Mouse (Mus musculus): ENCODE measurements around the gene Secisbp2. TPM values are rescaled to one million over a fixed set of nuclear protein-coding genes. Genes with fewer than 3 reads are reported as not detected.
"Not testable (repeated sequence)": the region's sequence is repeated elsewhere in the genome, so short reads cannot be mapped to it uniquely, and the experiment has no call there.

The Secisbp2 gene
- polyA plus RNA-seq, 1 experiment from 2014 or later: 32.2 TPM

DNA sequence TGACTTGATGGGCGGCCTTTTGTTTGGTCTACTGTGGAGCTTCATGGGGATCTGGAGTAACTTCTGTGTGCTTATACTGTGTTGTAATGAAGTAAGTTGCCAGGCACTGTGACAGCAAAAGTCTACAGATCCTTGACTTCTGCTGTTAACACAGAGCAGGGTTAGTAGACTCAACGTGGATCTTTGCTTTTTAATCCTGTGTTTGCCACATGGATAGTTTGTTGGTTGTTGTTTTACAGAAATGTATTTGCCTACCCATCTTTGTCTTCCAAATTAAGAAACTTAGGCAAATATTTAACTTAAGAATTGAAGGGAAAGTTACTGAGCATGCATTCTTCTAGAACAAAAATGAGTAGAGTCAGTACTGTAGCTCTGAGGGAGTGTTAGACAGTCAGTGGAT, 12.1 kb downstream of the Secisbp2 start:
- Histone ChIP-seq H3K4me2 (ENCODE audit: low read length) (no peak overlapping the region), H3K4me1 (ENCODE audit: control insufficient read depth, insufficient read depth, low read length) (no peaks in the 10 kb centered on the region), H3K9me3 (ENCODE audit: control insufficient read depth, low read length) (no peaks in the 10 kb centered on the region), H3K27me3 (ENCODE audit: control insufficient read depth, insufficient read depth, low read length) (no peaks in the 10 kb centered on the region), H3K9ac (replicated peaks; ENCODE audit: low read length) (no peak overlapping the region), H3K36me3 (ENCODE audit: control insufficient read depth, insufficient read depth, low read length) (peaks cover 85% of the 10 kb centered on the region), H3K27ac (replicated peaks; ENCODE audit: low read depth, low read length) (no peak overlapping the region), H3K4me3 (replicated peaks; ENCODE audit: low read depth, low read length) (no peak overlapping the region)
- ATAC-seq (ENCODE audit: low FRiP score, low TSS enrichment) (no peak), DNase-seq (no peak)
- WGBS: 95% methylated on average over 2 of the region's 2 CpGs

DNA sequence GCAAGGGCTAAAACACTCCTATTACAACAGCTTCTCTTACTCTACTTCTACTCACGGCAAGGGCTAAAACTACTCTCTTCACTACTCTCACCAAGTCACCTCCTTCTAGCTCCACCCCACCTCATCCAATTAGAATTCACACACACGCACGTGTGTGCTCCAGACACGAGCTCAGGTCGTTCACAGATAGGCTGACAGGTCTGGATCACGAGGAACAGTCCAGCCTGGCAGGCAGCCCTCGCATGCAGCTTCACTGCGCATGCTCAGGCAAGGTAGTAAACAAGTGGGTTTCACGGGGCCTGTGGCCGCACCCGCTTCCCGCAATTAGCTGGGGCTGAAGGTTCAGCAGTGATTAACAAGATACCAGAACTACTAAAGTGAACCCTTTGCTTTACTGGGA, 16.7 kb downstream of the Secisbp2 start:
- not testable (repeated sequence) for H3K27me3 ChIP-seq (ENCODE audit: control insufficient read depth, insufficient read depth, low read length); H3K9ac ChIP-seq (replicated peaks; ENCODE audit: low read length); H3K4me3 ChIP-seq (replicated peaks; ENCODE audit: low read depth, low read length); H3K27ac ChIP-seq (replicated peaks; ENCODE audit: low read depth, low read length); H3K4me2 ChIP-seq (ENCODE audit: low read length); H3K9me3 ChIP-seq (ENCODE audit: control insufficient read depth, low read length); H3K4me1 ChIP-seq (ENCODE audit: control insufficient read depth, insufficient read depth, low read length); ATAC-seq (ENCODE audit: low FRiP score, low TSS enrichment); DNase-seq
- WGBS: 95% methylated on average over 12 of the region's 12 CpGs
- peaks cover 68% of the 10 kb centered on the region for H3K36me3 ChIP-seq (ENCODE audit: control insufficient read depth, insufficient read depth, low read length)

DNA sequence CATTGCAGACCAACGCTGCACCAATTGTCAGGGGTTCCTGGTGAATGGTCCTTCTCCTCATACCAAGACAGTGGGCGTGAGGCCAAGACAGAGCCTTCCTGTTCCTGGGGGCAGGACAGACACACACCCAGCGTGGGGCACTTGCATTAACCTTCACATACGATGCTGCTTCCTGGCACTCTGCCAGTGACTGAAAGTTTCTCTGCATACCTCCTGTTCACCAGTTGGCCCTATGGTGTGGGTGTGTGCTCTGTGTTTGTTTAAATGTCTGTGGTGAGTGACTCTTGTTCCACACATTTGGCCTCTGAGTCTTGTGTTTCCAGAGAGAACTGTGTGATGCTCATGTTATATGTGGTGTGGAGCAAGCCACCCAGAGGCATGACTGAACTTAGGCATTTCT, 25.1 kb downstream of the Secisbp2 start:
- Histone ChIP-seq H3K4me2 (ENCODE audit: low read length) (no peak overlapping the region), H3K36me3 (ENCODE audit: control insufficient read depth, insufficient read depth, low read length) (peaks cover 90% of the 10 kb centered on the region), H3K9me3 (ENCODE audit: control insufficient read depth, low read length) (no peaks in the 10 kb centered on the region), H3K27me3 (ENCODE audit: control insufficient read depth, insufficient read depth, low read length) (no peaks in the 10 kb centered on the region), H3K4me1 (ENCODE audit: control insufficient read depth, insufficient read depth, low read length) (no peaks in the 10 kb centered on the region), H3K9ac (replicated peaks; ENCODE audit: low read length) (no peak overlapping the region), H3K27ac (replicated peaks; ENCODE audit: low read depth, low read length) (no peak overlapping the region), H3K4me3 (replicated peaks; ENCODE audit: low read depth, low read length) (no peak overlapping the region)
- DNase-seq (no peak), ATAC-seq (ENCODE audit: low FRiP score, low TSS enrichment) (no peak)
- 87% methylated on average over 4 of the region's 4 CpGs for WGBS

DNA sequence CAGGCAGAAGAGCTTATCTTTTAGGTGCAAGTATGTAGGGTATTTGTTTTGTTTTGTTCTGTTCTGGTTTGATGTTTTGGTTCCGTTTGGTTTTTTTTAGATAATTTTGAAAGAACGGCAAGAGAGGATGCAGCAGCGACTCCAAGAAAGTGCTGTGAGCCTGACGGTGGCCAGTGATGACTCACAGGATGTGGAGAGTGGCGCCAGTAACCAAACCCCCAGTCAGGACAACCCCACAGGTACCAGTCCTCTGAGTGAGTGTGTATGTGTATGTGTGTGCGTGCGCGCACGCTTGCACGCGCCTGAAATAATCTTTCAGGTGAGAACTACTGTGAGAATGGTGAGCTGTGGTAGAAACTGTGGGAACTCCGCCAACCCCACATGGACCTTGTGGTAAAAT, 25.5 kb downstream of the Secisbp2 start:
- Histone ChIP-seq H3K36me3 (ENCODE audit: control insufficient read depth, insufficient read depth, low read length) (peaks cover 91% of the 10 kb centered on the region), H3K27ac (replicated peaks; ENCODE audit: low read depth, low read length) (no peak overlapping the region), H3K9me3 (ENCODE audit: control insufficient read depth, low read length) (no peaks in the 10 kb centered on the region), H3K4me1 (ENCODE audit: control insufficient read depth, insufficient read depth, low read length) (no peaks in the 10 kb centered on the region), H3K9ac (replicated peaks; ENCODE audit: low read length) (no peak overlapping the region), H3K4me3 (replicated peaks; ENCODE audit: low read depth, low read length) (no peak overlapping the region), H3K27me3 (ENCODE audit: control insufficient read depth, insufficient read depth, low read length) (no peaks in the 10 kb centered on the region), H3K4me2 (ENCODE audit: low read length) (no peak overlapping the region)
- WGBS: 97% methylated on average over 12 of the region's 12 CpGs
- DNase-seq (no peak), ATAC-seq (ENCODE audit: low FRiP score, low TSS enrichment) (no peak)

DNA sequence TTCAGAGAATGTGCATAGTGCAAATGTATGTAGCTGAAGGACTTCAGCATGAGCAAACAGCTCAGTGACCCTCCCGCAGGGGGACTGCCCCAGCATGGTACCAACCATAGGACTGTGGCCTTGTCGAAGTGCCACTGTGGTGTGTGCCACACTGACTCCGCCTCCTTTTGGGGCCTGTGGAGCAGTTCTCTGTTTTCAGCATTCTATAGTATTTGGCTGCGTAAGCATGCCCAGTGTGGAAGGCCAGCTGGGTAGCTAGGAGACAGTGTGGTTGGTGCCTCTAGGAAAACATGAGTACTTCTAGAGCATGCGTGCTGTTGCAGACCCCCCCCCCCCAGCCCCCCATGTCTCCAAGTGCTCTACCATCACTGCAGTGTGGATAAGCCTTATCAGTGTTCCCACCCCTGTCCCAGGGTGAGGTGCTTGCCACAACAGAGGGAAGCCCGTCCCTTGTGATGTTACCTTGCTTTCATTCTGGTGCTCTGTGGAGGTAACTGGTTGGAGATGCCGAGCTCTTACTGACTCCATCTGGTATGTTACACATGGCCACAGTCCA, 26.2 kb downstream of the Secisbp2 start:
- H3K9me3 ChIP-seq (ENCODE audit: control insufficient read depth, low read length): no peaks in the 10 kb centered on the region
- no peak overlapping the region for H3K4me2 ChIP-seq (ENCODE audit: low read length)
- ATAC-seq (ENCODE audit: low FRiP score, low TSS enrichment) (no peak), DNase-seq (no peak)
- H3K4me3 ChIP-seq (replicated peaks; ENCODE audit: low read depth, low read length): no peak overlapping the region
- H3K36me3 ChIP-seq (ENCODE audit: control insufficient read depth, insufficient read depth, low read length): peaks cover 98% of the 10 kb centered on the region
- H3K27ac ChIP-seq (replicated peaks; ENCODE audit: low read depth, low read length): no peak overlapping the region
- H3K4me1 ChIP-seq (ENCODE audit: control insufficient read depth, insufficient read depth, low read length): no peaks in the 10 kb centered on the region
- no peaks in the 10 kb centered on the region for H3K27me3 ChIP-seq (ENCODE audit: control insufficient read depth, insufficient read depth, low read length)
- 92% methylated on average over 7 of the region's 7 CpGs for WGBS
- no peak overlapping the region for H3K9ac ChIP-seq (replicated peaks; ENCODE audit: low read length)

DNA sequence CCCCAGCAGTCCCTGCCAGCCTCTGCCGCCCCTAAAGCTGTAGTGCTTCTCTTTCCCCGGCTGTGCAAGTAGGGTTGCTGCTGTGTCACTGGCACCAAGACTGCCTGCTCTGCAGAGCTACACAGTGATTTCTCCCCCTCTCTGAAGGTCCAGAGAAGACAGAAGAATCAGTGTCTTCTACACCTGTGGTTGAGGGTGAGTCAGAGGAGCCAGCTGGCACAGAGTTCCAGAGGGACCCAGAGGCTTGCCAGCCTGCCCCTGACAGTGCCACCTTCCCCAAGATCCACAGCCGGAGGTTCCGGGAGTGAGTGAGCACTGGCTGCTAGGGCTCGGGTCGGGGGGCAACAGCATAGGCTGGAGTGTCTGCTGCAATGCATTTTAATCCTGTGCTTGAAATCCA, 27.2 kb downstream of the Secisbp2 start:
- no peak overlapping the region for H3K27ac ChIP-seq (replicated peaks; ENCODE audit: low read depth, low read length)
- 91% methylated on average over 6 of the region's 6 CpGs for WGBS
- H3K9me3 ChIP-seq (ENCODE audit: control insufficient read depth, low read length): no peaks in the 10 kb centered on the region

DNA sequence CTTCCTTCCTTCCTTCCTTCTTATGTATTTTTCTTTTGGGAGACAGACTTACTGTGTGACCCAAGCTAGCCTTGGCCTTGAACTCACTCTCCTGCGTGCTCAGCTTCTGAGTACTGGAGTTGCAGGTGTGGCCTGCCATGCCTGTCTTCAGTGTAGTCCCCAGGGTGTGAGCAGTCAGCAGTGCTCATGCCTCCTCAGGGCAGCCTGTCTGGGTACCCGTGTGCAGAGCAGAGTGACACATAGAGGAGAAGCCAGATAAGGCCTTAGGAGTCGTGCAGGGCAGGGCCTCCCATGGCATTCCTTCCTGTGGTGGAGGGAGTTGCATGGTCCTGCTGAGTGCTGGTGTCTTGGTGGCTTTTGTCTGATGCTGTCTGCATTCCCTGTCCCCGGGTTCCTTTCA, 27.8 kb downstream of the Secisbp2 start:
- H3K27ac ChIP-seq (replicated peaks; ENCODE audit: low read depth, low read length): no peak overlapping the region
- ATAC-seq (ENCODE audit: low FRiP score, low TSS enrichment) (no peak), DNase-seq (no peak)
- 88% methylated on average over 4 of the region's 4 CpGs for WGBS
- H3K36me3 ChIP-seq (ENCODE audit: control insufficient read depth, insufficient read depth, low read length): peaks cover 100% of the 10 kb centered on the region
- H3K4me1 ChIP-seq (ENCODE audit: control insufficient read depth, insufficient read depth, low read length): no peaks in the 10 kb centered on the region
- no peak overlapping the region for H3K4me2 ChIP-seq (ENCODE audit: low read length)
- H3K9me3 ChIP-seq (ENCODE audit: control insufficient read depth, low read length): no peaks in the 10 kb centered on the region
- no peaks in the 10 kb centered on the region for H3K27me3 ChIP-seq (ENCODE audit: control insufficient read depth, insufficient read depth, low read length)
- H3K4me3 ChIP-seq (replicated peaks; ENCODE audit: low read depth, low read length): no peak overlapping the region
- H3K9ac ChIP-seq (replicated peaks; ENCODE audit: low read length): no peak overlapping the region

More for the DNA sequence above, 27.2 kb downstream of the Secisbp2 start:
- Histone ChIP-seq H3K9ac (replicated peaks; ENCODE audit: low read length) (no peak overlapping the region), H3K4me1 (ENCODE audit: control insufficient read depth, insufficient read depth, low read length) (no peaks in the 10 kb centered on the region), H3K4me2 (ENCODE audit: low read length) (no peak overlapping the region), H3K4me3 (replicated peaks; ENCODE audit: low read depth, low read length) (no peak overlapping the region), H3K36me3 (ENCODE audit: control insufficient read depth, insufficient read depth, low read length) (peaks cover 100% of the 10 kb centered on the region), H3K27me3 (ENCODE audit: control insufficient read depth, insufficient read depth, low read length) (no peaks in the 10 kb centered on the region)
- ATAC-seq (ENCODE audit: low FRiP score, low TSS enrichment) (no peak), DNase-seq (no peak)

DNA sequence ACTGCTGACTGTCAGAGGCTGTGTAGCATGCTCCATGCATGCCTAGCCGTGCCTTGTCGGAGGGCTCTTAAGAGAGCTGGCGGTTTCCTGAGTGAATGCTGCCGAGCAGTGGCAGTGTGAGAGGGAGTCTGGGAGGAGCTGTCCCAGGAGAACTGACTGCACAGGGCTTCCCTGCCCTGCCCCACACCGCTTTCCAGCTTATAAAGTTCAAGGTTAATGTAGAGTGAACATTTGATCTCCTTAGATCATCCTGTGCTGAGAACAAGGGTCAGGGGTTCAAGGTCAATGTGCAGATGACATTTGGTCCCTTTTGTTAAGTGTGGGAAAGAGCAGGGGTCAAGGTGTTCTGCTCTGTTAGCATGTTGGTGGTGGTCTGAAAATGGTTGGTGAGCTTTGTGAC, 29.6 kb downstream of the Secisbp2 start:
- Histone ChIP-seq H3K4me1 (ENCODE audit: control insufficient read depth, insufficient read depth, low read length) (no peaks in the 10 kb centered on the region), H3K27me3 (ENCODE audit: control insufficient read depth, insufficient read depth, low read length) (no peaks in the 10 kb centered on the region), H3K27ac (replicated peaks; ENCODE audit: low read depth, low read length) (no peak overlapping the region), H3K9ac (replicated peaks; ENCODE audit: low read length) (no peak overlapping the region), H3K36me3 (ENCODE audit: control insufficient read depth, insufficient read depth, low read length) (peaks cover 100% of the 10 kb centered on the region), H3K4me2 (ENCODE audit: low read length) (no peak overlapping the region), H3K4me3 (replicated peaks; ENCODE audit: low read depth, low read length) (no peak overlapping the region), H3K9me3 (ENCODE audit: control insufficient read depth, low read length) (no peaks in the 10 kb centered on the region)
- 90% methylated on average over 5 of the region's 5 CpGs for WGBS
- ATAC-seq (ENCODE audit: low FRiP score, low TSS enrichment) (no peak), DNase-seq (no peak)

DNA sequence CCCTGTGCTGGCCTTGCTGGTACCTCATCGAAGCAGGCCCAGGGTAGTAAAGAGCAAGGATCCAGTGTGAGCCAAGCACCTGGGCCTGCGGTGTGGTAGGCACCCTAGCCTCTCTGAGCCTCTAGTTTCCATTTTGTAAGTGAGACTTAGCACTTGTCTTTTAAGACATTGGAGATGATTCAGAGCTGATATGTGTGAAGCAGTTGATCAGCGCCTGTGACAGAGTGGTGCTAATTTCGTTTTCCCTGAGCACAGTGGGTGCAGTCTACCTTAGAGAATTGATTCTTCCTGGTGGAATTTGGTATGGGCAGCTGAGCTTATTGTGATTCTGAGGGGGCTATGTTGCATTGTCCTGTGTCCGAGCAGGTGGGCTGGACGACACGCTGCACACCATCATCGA, 30.1 kb downstream of the Secisbp2 start:
- Histone ChIP-seq H3K4me3 (replicated peaks; ENCODE audit: low read depth, low read length) (no peak overlapping the region), H3K4me2 (ENCODE audit: low read length) (no peak overlapping the region), H3K27ac (replicated peaks; ENCODE audit: low read depth, low read length) (no peak overlapping the region), H3K4me1 (ENCODE audit: control insufficient read depth, insufficient read depth, low read length) (no peaks in the 10 kb centered on the region), H3K36me3 (ENCODE audit: control insufficient read depth, insufficient read depth, low read length) (peaks cover 99% of the 10 kb centered on the region), H3K27me3 (ENCODE audit: control insufficient read depth, insufficient read depth, low read length) (no peaks in the 10 kb centered on the region), H3K9ac (replicated peaks; ENCODE audit: low read length) (no peak overlapping the region), H3K9me3 (ENCODE audit: control insufficient read depth, low read length) (no peaks in the 10 kb centered on the region)
- DNase-seq (no peak), ATAC-seq (ENCODE audit: low FRiP score, low TSS enrichment) (no peak)
- 96% methylated on average over 8 of the region's 8 CpGs for WGBS

Data from midbrain, embryonic 14.5 days (tissue).